Mouse (Mus musculus): ENCODE results near the gene Rps15. TPM values are rescaled to one million over a fixed set of nuclear protein-coding genes. Genes with fewer than 3 reads are reported as not detected.

The Rps15 gene
- polyA plus RNA-seq, 1 experiment = 2,204 TPM

DNA sequence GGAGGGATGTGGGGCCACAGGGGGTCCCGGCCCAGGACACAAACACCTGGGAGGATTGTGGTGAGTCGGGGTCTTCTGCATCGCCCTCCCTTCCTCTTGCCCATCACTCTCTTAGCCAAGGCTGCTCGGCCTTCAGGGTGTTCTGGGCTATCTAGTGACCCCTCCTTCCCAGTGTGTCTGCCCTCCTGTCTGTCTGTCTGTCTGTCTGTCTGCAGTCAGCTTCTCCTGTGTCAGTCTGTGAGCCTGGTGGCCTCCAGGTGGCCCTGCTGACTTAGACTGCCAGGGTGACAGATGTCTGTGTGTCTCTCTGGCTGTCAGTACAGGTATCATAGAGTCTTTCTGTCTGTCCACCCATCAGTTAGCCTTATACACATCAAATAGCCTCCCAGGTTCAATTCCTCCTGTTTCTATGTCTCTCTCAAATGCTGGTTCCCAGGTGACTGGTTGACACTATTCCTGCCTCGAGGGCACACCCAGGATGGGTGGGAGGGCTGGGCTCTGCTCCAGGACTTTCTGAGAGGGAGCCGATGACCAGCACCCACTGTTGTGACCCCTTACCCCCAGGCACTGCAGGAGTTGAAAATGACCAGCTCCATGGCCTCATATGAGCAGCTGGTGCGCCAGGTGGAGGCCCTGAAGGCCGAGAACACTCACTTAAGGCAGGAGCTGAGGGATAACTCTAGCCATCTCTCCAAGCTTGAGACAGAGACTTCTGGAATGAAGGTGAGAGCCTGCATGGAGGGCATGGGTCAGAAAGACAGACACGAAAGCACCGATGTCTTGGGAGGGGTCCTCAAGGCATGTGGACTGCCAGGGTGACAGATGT is 9.2 kb downstream of the Rps15 start:
- no peak for DNase-seq (ENCODE audit: low read depth in 1 of 2, low spot score in 2 of 2)
- peaks cover 10% of the 10 kb centered on the region for H3K27me3 ChIP-seq (ENCODE audit: control insufficient read depth, insufficient read depth, low read length)
- no peak overlapping the region for H3K27ac ChIP-seq (ENCODE audit: insufficient read depth, low read length)
- no peaks in the 10 kb centered on the region for H3K4me1 ChIP-seq (ENCODE audit: control insufficient read depth, insufficient read depth, insufficient read length)
- H3K36me3 ChIP-seq (ENCODE audit: control insufficient read depth, insufficient read depth, low read length) = no peaks in the 10 kb centered on the region
- H3K4me3 ChIP-seq (ENCODE audit: extremely low read depth, insufficient read depth, insufficient read length) = no peak overlapping the region
- TF ChIP-seq POLR2A (IDR thresholded peaks at IDR 0.05; ENCODE audit: low read depth, low read length) (no peak), CTCF (IDR thresholded peaks at IDR 0.05; ENCODE audit: extremely low read depth, insufficient read depth, insufficient read length, insufficient replicate concordance) (no peak)
- 84% methylated on average over 10 of the region's 10 CpGs for WGBS

DNA sequence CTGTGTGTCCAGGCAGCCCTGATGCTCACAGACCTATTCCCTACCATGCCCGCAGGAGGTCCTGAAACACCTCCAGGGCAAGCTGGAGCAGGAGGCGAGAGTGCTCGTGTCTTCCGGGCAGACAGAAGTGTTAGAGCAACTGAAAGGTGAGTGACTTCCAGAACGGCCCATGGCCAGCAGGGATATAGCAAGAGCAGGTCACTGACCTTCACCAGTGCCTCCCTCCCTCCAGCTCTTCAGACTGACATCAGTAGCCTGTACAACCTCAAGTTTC is 9.8 kb downstream of the Rps15 start:
- TF ChIP-seq POLR2A (IDR thresholded peaks at IDR 0.05; ENCODE audit: low read depth, low read length) (no peak), CTCF (IDR thresholded peaks at IDR 0.05; ENCODE audit: extremely low read depth, insufficient read depth, insufficient read length, insufficient replicate concordance) (no peak)
- no peaks in the 10 kb centered on the region for H3K36me3 ChIP-seq (ENCODE audit: control insufficient read depth, insufficient read depth, low read length)
- 74% methylated on average over 5 of the region's 5 CpGs for WGBS
- H3K4me3 ChIP-seq (ENCODE audit: extremely low read depth, insufficient read depth, insufficient read length) = no peak overlapping the region
- H3K4me1 ChIP-seq (ENCODE audit: control insufficient read depth, insufficient read depth, insufficient read length) = no peaks in the 10 kb centered on the region
- no peak for DNase-seq (ENCODE audit: low read depth in 1 of 2, low spot score in 2 of 2)
- H3K27ac ChIP-seq (ENCODE audit: insufficient read depth, low read length) = no peak overlapping the region
- peaks cover 10% of the 10 kb centered on the region for H3K27me3 ChIP-seq (ENCODE audit: control insufficient read depth, insufficient read depth, low read length)

DNA sequence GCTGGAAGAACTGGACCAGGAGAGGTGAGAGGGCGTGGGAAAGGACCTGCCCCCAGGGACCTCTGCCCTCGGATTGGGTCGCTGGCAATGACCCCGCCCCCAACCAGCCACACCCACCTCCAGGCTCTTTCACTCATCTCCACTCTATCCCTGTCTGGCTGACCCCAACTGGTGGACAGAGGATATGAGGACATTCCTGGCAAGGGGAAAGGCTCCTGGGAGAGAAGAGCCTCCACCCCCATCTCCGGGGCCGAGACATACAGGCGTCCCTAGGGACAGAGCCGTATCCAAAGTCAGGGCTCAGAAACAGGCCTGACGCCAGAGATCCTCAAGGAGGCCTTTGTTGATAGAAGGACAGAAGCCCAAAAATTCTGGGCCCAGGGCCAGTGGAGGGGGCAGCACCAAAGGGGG is 10.2 kb downstream of the Rps15 start:
- Histone ChIP-seq H3K36me3 (ENCODE audit: control insufficient read depth, insufficient read depth, low read length) (no peaks in the 10 kb centered on the region), H3K27ac (ENCODE audit: insufficient read depth, low read length) (no peak overlapping the region), H3K4me1 (ENCODE audit: control insufficient read depth, insufficient read depth, insufficient read length) (no peaks in the 10 kb centered on the region), H3K4me3 (ENCODE audit: extremely low read depth, insufficient read depth, insufficient read length) (no peak overlapping the region), H3K27me3 (ENCODE audit: control insufficient read depth, insufficient read depth, low read length) (peaks cover 10% of the 10 kb centered on the region)
- 56% methylated on average over 9 of the region's 9 CpGs for WGBS
- TF ChIP-seq POLR2A (IDR thresholded peaks at IDR 0.05; ENCODE audit: low read depth, low read length) (no peak), CTCF (IDR thresholded peaks at IDR 0.05; ENCODE audit: extremely low read depth, insufficient read depth, insufficient read length, insufficient replicate concordance) (no peak)
- no peak for DNase-seq (ENCODE audit: low read depth in 1 of 2, low spot score in 2 of 2)

DNA sequence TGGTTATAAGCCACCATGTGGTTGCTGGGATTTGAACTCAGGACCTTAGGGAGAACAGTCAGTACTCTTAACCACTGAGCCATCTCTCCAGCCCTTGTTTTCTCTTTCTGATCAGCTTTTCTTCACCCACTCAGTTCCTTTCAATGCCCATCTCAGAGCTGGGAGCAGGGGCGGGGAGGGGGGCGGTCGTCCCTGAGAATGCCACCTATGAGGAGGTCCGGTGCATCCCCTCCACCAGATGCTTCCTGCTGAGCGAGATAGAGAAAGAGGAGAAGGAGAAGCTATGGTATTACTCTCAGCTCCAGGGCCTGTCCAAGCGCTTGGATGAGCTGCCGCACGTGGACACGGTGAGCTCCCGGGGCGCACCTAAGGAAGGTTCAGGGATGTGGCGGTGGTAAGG is 12.2 kb downstream of the Rps15 start:
- Histone ChIP-seq H3K4me1 (ENCODE audit: control insufficient read depth, insufficient read depth, insufficient read length) (no peaks in the 10 kb centered on the region), H3K27me3 (ENCODE audit: control insufficient read depth, insufficient read depth, low read length) (peaks cover 7% of the 10 kb centered on the region; the same call in 1 of the 2 replicates), H3K36me3 (ENCODE audit: control insufficient read depth, insufficient read depth, low read length) (no peaks in the 10 kb centered on the region), H3K4me3 (ENCODE audit: extremely low read depth, insufficient read depth, insufficient read length) (peak overlapping the region; percentile 46; the same call in 1 of the 2 replicates), H3K27ac (ENCODE audit: insufficient read depth, low read length) (no peak overlapping the region)
- 10% methylated on average over 12 of the region's 12 CpGs for WGBS
- DNase-seq (ENCODE audit: low read depth in 1 of 2, low spot score in 2 of 2) = no peak
- TF ChIP-seq CTCF (IDR thresholded peaks at IDR 0.05; ENCODE audit: extremely low read depth, insufficient read depth, insufficient read length, insufficient replicate concordance) = no peak

DNA sequence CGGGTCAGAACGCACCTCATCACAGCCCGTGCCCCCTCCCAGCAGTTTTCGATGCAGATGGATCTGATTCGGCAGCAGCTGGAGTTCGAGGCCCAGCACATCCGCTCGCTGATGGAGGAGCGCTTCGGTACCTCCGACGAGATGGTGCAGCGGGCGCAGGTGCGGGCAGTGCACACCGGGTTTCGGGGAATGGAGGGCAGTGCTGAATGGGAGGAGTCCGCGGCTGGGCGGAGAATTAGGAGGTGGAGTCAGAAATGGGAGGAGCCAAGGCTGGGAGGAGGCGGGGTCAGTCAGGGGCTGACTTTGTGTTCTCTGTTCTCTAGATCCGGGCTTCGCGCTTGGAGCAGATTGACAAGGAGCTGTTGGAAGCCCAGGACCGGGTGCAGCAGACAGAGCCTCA is 12.6 kb downstream of the Rps15 start:
- TF ChIP-seq CTCF (IDR thresholded peaks at IDR 0.05; ENCODE audit: extremely low read depth, insufficient read depth, insufficient read length, insufficient replicate concordance) = no peak
- TF ChIP-seq POLR2A (IDR thresholded peaks at IDR 0.05; ENCODE audit: low read depth, low read length) = no peak
- no peaks in the 10 kb centered on the region for H3K4me1 ChIP-seq (ENCODE audit: control insufficient read depth, insufficient read depth, insufficient read length)
- 6% methylated on average over 25 of the region's 25 CpGs for WGBS
- H3K4me3 ChIP-seq (ENCODE audit: extremely low read depth, insufficient read depth, insufficient read length) = peak overlapping the region; percentile 46; the same call in 1 of the 2 replicates
- DNase-seq (ENCODE audit: low read depth in 1 of 2, low spot score in 2 of 2) = peak in 1 of 2 experiments; percentile 51
- no peak overlapping the region for H3K27ac ChIP-seq (ENCODE audit: insufficient read depth, low read length)
- H3K36me3 ChIP-seq (ENCODE audit: control insufficient read depth, insufficient read depth, low read length) = no peaks in the 10 kb centered on the region
- peaks cover 4% of the 10 kb centered on the region; the same call in 1 of the 2 replicates for H3K27me3 ChIP-seq (ENCODE audit: control insufficient read depth, insufficient read depth, low read length)

DNA sequence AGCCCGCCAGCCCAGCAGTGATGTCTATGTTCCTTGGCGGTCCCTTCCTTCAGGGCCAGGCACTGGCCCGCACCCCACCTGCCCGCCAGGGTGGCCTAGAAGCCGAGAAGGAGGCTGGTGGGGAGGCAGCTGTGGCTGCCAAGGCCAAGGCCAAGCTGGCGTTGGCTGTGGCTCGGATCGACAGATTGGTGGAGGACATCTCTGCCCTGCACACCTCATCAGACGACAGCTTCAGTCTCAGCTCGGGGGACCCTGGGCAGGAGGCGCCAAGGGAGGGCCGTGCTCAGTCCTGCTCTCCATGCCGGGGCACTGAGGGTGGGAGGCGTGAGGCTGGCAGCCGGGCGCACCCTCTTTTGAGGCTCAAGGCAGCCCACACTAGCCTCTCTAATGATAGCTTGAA is 19.3 kb downstream of the Rps15 start:
- no peaks in the 10 kb centered on the region; the same call in 1 of the 2 replicates for H3K27me3 ChIP-seq (ENCODE audit: control insufficient read depth, insufficient read depth, low read length)
- WGBS = 89% methylated on average over 16 of the region's 16 CpGs

More for the DNA sequence above, 19.3 kb downstream of the Rps15 start:
- H3K36me3 ChIP-seq (ENCODE audit: control insufficient read depth, insufficient read depth, low read length) = no peaks in the 10 kb centered on the region
- TF ChIP-seq CTCF (IDR thresholded peaks at IDR 0.05; ENCODE audit: extremely low read depth, insufficient read depth, insufficient read length, insufficient replicate concordance) = no peak
- no peak for TF ChIP-seq POLR2A (IDR thresholded peaks at IDR 0.05; ENCODE audit: low read depth, low read length)
- H3K27ac ChIP-seq (ENCODE audit: insufficient read depth, low read length) = no peak overlapping the region
- peaks cover 17% of the 10 kb centered on the region for H3K4me1 ChIP-seq (ENCODE audit: control insufficient read depth, insufficient read depth, insufficient read length)
- no peak overlapping the region for H3K4me3 ChIP-seq (ENCODE audit: extremely low read depth, insufficient read depth, insufficient read length)
- no peak for DNase-seq (ENCODE audit: low read depth in 1 of 2, low spot score in 2 of 2)

Data from spleen, adult 2 months (tissue).